Mouse (Mus musculus) ES-Bruce4 (cell line): Measurements from ENCODE around the gene Phldb2. TPM values are rescaled to one million over a fixed set of nuclear protein-coding genes. Genes with fewer than 3 reads are reported as not detected.

Experiments
- H3K27ac ChIP-seq: 2 replicates; pipeline ENCODE4 v1.5.1; 2012; ENCODE audit warnings: low read length, inconsistent platforms; ENCODE audit not compliant: insufficient read depth
- H3K27me3 ChIP-seq: 2 replicates; pipeline ENCODE4 v1.6.1; 2012; ENCODE audit warnings: mild to moderate bottlenecking, low read length, inconsistent platforms; ENCODE audit not compliant: control insufficient read depth, poor library complexity, insufficient read depth, severe bottlenecking
- H3K36me3 ChIP-seq: 2 replicates; pipeline ENCODE4 v1.6.1; 2012; ENCODE audit warnings: inconsistent platforms, mild to moderate bottlenecking, low read length, moderate library complexity; ENCODE audit not compliant: control insufficient read depth, poor library complexity, insufficient read depth, severe bottlenecking
- H3K4me1 ChIP-seq: one replicate; pipeline ENCODE4 v1.8.1; 2011; ENCODE audit warnings: low read length; ENCODE audit not compliant: control insufficient read depth, insufficient read depth
- H3K4me3 ChIP-seq: 2 replicates; pipeline ENCODE4 v1.5.1; 2011; ENCODE audit warnings: low read depth, mild to moderate bottlenecking, low read length
- H3K9ac ChIP-seq: 2 replicates; pipeline ENCODE4 v1.6.1; 2012; ENCODE audit warnings: low read depth, mild to moderate bottlenecking, inconsistent platforms; ENCODE audit not compliant: poor library complexity, severe bottlenecking
- H3K9me3 ChIP-seq: replicated peaks from 2 replicates; pipeline ENCODE4 v1.6.1; 2012; ENCODE audit warnings: mild to moderate bottlenecking, low read length, inconsistent platforms; ENCODE audit not compliant: control insufficient read depth, poor library complexity, insufficient read depth, severe bottlenecking
- CTCF ChIP-seq: IDR thresholded peaks from one replicate; pipeline ENCODE4 v1.8.1; 2011; ENCODE audit warnings: low read depth, low read length
- EP300 ChIP-seq: IDR thresholded peaks from 2 replicates; pipeline ENCODE4 v1.6.1; 2011; ENCODE audit warnings: low read depth, low read length; ENCODE audit not compliant: insufficient read depth
- POLR2A ChIP-seq: IDR thresholded peaks from one replicate; pipeline ENCODE4 v1.8.1; 2011; ENCODE audit warnings: low read length; ENCODE audit not compliant: insufficient read depth
- polyA plus RNA-seq: library from polyadenylated mRNA; stranded (reverse); fragments of >200 nt; gene quantifications from 2 replicates; pipeline ENCODE4 v1.2.4, GENCODE M21; 2011; ENCODE audit warnings: low read depth; ENCODE audit not compliant: missing spikeins, insufficient read depth, insufficient read length

Phldb2 gene
- polyA plus RNA-seq: 60.9 and 61.4 TPM in 2 replicates

DNA sequence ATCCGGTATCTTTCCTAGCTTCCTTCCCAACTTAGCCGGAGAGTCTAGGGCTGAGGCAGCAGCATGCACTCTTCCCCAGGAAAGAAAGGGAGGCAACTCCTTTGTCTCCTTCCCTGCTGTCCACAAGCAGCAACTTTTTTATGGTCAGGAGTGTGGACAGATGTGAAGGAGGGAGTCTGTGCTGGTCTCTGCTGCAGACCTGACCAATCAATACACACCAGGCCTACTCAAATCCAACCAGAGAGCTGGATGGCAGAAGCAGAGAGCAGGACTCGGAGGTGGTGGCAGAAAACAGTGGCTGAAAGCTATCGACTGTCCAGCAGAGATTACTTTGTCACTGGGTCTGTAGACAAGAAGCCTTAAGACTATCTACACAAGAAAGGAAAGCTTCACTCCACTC is at the start of gene Phldb2:
TSS of gene Phldb2 (minus strand) at position 205 of the 400 bp plus-strand sequence.
- H3K9me3 ChIP-seq: no peaks in the 10 kb centered on the region
- H3K27me3 ChIP-seq: no peaks in the 10 kb centered on the region
- no peak within 1 kb of the TSS for H3K4me3 ChIP-seq
- no peaks in the 10 kb centered on the region for H3K36me3 ChIP-seq
- TF ChIP-seq POLR2A: no peak
- no peak for TF ChIP-seq CTCF
- TF ChIP-seq EP300: no peak
- H3K4me1 ChIP-seq: no peaks in the 10 kb centered on the region
- no peak within 1 kb of the TSS for H3K9ac ChIP-seq
- no peak within 1 kb of the TSS for H3K27ac ChIP-seq

DNA sequence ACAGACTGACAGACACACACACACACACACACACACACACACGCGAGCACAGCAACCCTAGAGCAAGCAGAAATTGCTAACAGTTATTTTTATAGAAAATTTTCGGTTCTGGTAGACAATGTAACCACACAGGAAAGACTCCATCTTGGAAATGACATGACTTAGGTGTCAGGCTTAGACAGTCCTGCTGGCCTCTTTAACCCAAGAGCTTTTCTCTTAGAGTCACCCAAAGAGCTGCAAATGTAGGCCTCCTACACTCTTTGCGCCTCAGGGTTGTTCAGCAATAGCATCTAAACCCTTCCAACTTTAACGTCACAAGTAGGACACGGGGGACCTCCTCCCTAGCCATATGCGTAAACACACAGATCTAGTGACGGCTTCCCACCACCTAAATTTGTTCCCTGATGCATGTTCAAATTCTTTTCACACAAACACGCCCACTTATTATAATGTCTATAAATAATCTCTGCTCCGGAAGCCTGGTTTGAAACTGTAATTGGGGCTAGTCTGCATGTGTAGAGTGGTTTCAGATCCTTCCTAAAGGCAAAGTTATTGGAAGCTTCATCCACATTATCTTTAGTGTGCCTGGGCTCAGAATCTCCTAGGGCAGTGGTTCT is 48.3 kb upstream of the Phldb2 start:
- TF ChIP-seq EP300 (no peak), CTCF (no peak), POLR2A (no peak)
- Histone ChIP-seq H3K9ac (no peak overlapping the region), H3K27ac (no peak overlapping the region), H3K4me3 (no peak overlapping the region), H3K27me3 (no peaks in the 10 kb centered on the region), H3K4me1 (no peaks in the 10 kb centered on the region), H3K36me3 (no peaks in the 10 kb centered on the region), H3K9me3 (no peaks in the 10 kb centered on the region)

DNA sequence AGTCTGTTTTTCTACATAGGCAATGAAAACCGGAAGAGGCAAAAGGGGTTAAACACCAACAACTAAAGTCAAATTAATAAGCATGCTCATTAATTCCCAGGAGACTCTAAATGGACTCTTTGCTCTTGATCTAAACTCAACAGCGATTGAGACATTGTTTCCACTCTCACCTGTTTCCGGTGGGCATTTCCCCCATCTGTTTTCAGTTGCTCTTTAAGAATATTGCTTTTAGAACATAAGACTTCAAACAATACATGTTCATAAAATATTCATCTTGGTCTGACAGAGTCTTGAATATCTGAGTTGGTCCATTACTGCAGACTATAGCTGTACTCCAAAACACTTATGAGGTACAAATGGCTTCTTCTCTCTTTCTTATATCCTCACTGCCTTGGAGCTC is 47.6 kb upstream of the Phldb2 start:
- no peaks in the 10 kb centered on the region for H3K9me3 ChIP-seq
- H3K27me3 ChIP-seq: no peaks in the 10 kb centered on the region
- no peak overlapping the region for H3K27ac ChIP-seq
- no peaks in the 10 kb centered on the region for H3K4me1 ChIP-seq
- TF ChIP-seq CTCF: no peak
- TF ChIP-seq EP300: no peak
- TF ChIP-seq POLR2A: no peak
- no peak overlapping the region for H3K9ac ChIP-seq
- H3K4me3 ChIP-seq: no peak overlapping the region
- no peaks in the 10 kb centered on the region for H3K36me3 ChIP-seq

DNA sequence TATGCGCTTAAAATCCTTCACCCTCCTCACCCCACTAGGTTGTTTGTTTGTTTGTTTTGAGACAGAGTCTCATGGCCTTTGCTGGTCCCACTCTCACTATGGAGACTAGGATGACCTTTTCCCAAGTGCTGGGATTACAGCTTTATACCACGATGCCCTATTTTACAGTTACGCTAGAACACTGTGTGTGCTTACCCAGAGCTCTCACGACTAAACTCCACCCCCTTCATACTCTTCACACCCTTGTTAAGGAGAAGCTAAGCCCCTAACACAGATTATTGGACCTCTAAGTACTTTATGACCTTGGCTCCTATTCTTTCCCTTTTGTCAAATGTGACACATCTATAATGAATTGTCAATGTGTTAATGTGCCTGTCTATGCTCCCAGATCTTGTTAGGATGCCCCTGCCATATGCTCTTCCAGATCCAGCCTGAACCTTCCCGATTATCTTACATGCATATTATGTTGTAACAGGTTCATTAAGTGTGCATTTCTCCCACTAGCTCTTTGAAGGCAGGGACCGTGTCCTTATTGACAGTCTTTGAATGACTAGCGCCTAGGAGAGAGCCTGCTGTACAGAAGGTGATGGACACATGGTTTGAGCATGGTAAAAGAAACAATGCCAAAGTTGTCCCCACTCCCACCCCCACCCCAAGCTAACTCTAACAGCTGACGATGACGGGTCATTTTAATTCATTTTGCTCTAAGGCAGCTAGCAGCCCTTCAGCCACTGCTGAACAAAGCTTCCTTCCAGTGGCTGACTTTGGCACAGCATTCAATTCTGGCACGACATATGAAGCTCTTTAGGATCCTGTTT is 46.2 kb upstream of the Phldb2 start:
- Histone ChIP-seq H3K9me3 (no peaks in the 10 kb centered on the region), H3K36me3 (no peaks in the 10 kb centered on the region), H3K9ac (no peak overlapping the region), H3K27me3 (no peaks in the 10 kb centered on the region), H3K27ac (no peak overlapping the region), H3K4me3 (no peak overlapping the region), H3K4me1 (no peaks in the 10 kb centered on the region)
- TF ChIP-seq EP300 (no peak), CTCF (no peak), POLR2A (no peak)

DNA sequence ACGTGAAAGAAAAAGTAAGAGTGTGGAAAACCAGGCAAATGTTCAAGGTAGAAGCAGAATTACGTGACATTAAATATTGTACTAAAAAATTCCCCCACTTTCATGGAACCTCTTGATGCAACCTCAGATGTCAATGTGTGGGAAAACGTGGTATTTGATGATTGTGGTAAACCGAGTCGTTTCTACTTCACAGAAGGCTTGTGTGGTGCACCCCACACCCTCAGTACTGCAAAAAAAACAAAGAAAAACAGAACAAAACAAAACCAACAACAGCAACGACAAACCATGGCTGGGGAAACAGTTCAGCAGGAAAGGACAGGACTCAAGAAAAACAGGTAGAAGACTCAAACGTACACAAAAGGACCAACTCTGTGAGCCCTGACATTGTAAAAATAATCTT is 44.8 kb upstream of the Phldb2 start:
- Histone ChIP-seq H3K4me3 (no peak overlapping the region), H3K9ac (no peak overlapping the region), H3K4me1 (no peaks in the 10 kb centered on the region), H3K27ac (no peak overlapping the region), H3K36me3 (no peaks in the 10 kb centered on the region), H3K9me3 (no peaks in the 10 kb centered on the region), H3K27me3 (no peaks in the 10 kb centered on the region)
- TF ChIP-seq CTCF (no peak), EP300 (no peak), POLR2A (no peak)
